Mouse (Mus musculus) kidney, adult 2 months (tissue): ENCODE measurements around the gene Smyd5.

ENCODE experiments used
- CTCF ChIP-seq: fragments of 200-500 bp; conservative IDR thresholded peaks from 2 replicates; pipeline ENCODE4 v1.5.1; 2011; ENCODE audit warnings: low read depth, mild to moderate bottlenecking, control low read depth, low read length, moderate library complexity, mixed read lengths; ENCODE audit not compliant: insufficient read depth, insufficient read length
- POLR2A ChIP-seq: fragments of 200-500 bp; IDR thresholded peaks from one replicate; pipeline ENCODE4 v1.6.1; 2011; ENCODE audit warnings: low read depth, low read length, control low read depth

DNA sequence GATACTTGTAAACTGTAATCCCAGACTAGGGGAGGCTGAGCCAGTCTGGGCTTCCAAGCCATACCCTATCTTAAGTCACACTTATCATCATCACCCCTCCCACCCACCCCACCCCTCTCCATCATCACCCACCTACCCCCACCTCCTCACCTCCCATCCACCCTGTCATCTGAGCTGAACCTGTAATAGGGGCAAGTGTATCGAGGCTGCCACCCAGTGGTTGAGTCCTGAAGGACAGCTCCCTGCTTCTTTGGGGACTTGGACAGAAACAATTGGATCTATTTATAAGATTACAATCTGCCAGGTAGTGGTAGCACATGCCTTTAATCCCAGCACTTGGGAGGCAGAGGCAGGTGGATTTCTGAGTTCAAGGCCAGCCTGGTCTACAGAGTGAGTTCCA is 34.6 kb upstream of the Smyd5 start:
- TF ChIP-seq POLR2A, result no peak
- peak; percentile 74 for TF ChIP-seq CTCF
